Mouse (Mus musculus) retina, postnatal 1 day (tissue): ENCODE measurements at regions not wholly inside any gene's neighbourhood (a gene's known extent, or its start where the extent isn't known, plus 50 kb on each side); places are given as distances from the start of the nearest gene placed in this dataset.
"Not testable (repeated sequence)": the region's sequence is repeated elsewhere in the genome, so short reads cannot be mapped to it uniquely, and the experiment has no call there.

Experiments
- DNase-seq: peaks from one replicate; pipeline ENCODE4 v3.0.0-alpha.2; 2012

- DNase-seq = peak; percentile 69
Observed at GRCm38 (mm10) chr12:74825664-74826063, 351.5 kb downstream of the Kcnh5 start.

- DNase-seq = peak; percentile 53
Observed at GRCm38 (mm10) chr12:74824735-74825494, 352.2 kb downstream of the Kcnh5 start.

- DNase-seq = not testable (repeated sequence)
Observed at GRCm38 (mm10) chr12:74816181-74816580, 361.0 kb downstream of the Kcnh5 start.

- DNase-seq = not testable (repeated sequence)
Observed at GRCm38 (mm10) chr12:74808571-74808970, 368.6 kb downstream of the Kcnh5 start.

GRCm38 (mm10) chr12:74807926-74808325 lies 369.2 kb downstream of the Kcnh5 start:
- not testable (repeated sequence) for DNase-seq

- peak; percentile 28 for DNase-seq
Observed at GRCm38 (mm10) chr12:74803740-74804512, 373.2 kb downstream of the Kcnh5 start.

GRCm38 (mm10) chr12:74792036-74792435 lies 385.1 kb downstream of the Kcnh5 start:
- no peak for DNase-seq

- no peak for DNase-seq
Observed at GRCm38 (mm10) chr12:74762284-74762683, 414.8 kb downstream of the Kcnh5 start.

GRCm38 (mm10) chr12:74745051-74745450 lies 428.9 kb upstream of the Gm11042 start:
- DNase-seq = peak; percentile 1

GRCm38 (mm10) chr12:74728866-74729265 lies 412.7 kb upstream of the Gm11042 start:
- DNase-seq = no peak

- DNase-seq = no peak
Observed at GRCm38 (mm10) chr12:74679149-74679548, 363.0 kb upstream of the Gm11042 start.

GRCm38 (mm10) chr12:74677835-74678234 lies 361.6 kb upstream of the Gm11042 start:
- no peak for DNase-seq

- DNase-seq = no peak
Observed at GRCm38 (mm10) chr12:74658406-74658805, 342.2 kb upstream of the Gm11042 start.

GRCm38 (mm10) chr12:74657036-74657648 lies 340.9 kb upstream of the Gm11042 start:
- no peak for DNase-seq

GRCm38 (mm10) chr12:74651256-74651655 lies 335.1 kb upstream of the Gm11042 start:
- DNase-seq = no peak

- no peak for DNase-seq
Observed at GRCm38 (mm10) chr12:74632827-74633226, 316.6 kb upstream of the Gm11042 start.

GRCm38 (mm10) chr12:74595208-74595607 lies 279.0 kb upstream of the Gm11042 start:
- DNase-seq = no peak

GRCm38 (mm10) chr12:74554599-74554998 lies 238.4 kb upstream of the Gm11042 start:
- DNase-seq = no peak

- no peak for DNase-seq
Observed at GRCm38 (mm10) chr12:74544172-74544571, 228.0 kb upstream of the Gm11042 start.

- no peak for DNase-seq
Observed at GRCm38 (mm10) chr12:74534882-74535281, 218.7 kb upstream of the Gm11042 start.

- no peak for DNase-seq
Observed at GRCm38 (mm10) chr12:74528983-74529566, 212.9 kb upstream of the Gm11042 start.

- peak; percentile 42 for DNase-seq
Observed at GRCm38 (mm10) chr12:74527190-74527621, 211.0 kb upstream of the Gm11042 start.

GRCm38 (mm10) chr12:74523988-74524387 lies 207.8 kb upstream of the Gm11042 start:
- no peak for DNase-seq
